In genomic region chr11:60729217-60729641, GRCm38 (mm10) we compare ENCODE assay signal across 7 mouse cellular contexts. TPM values are rescaled to one million over a fixed set of nuclear protein-coding genes. Genes with fewer than 3 reads are reported as not detected.
A peak's percentile ranks its signal among the peaks of the same experiment; 100 is the strongest.
DNase-seq lines count a peak whose midpoint lies in the region; ATAC-seq and TF ChIP-seq lines count a peak whose summit lies in the region.

No protein-coding gene starts in this region.

- H3K79me2 ChIP-seq in CH12.LX (replicated peaks; ENCODE audit: control insufficient read depth, extremely low read depth, insufficient read depth, poor library complexity, severe bottlenecking): peaks cover 6% of the 10 kb centered on the region; the same call in 1 of the 2 replicates

- peak overlapping the region; percentile 58 for H3K9ac ChIP-seq in CH12.LX (ENCODE audit: insufficient read depth, low read depth)
- H3K9ac ChIP-seq in limb, embryonic 11.5 days (ENCODE audit: low read length): no peak overlapping the region
- H3K9ac ChIP-seq in neural tube, embryonic 13.5 days: peak overlapping the region; percentile 78; the same call in 1 of the 2 replicates

- DNase-seq in CH12.LX (ENCODE audit: extremely low read depth): no peak
- no peak for DNase-seq in G1E (ENCODE audit: low spot score)
- DNase-seq in gastrocnemius, adult 8-10 months (ENCODE audit: low spot score in 2 of 2): peak; percentile 52 to 69
- no peak for DNase-seq in limb, embryonic 11.5 days (ENCODE audit: low spot score)
- DNase-seq in thymus, postnatal 36 days: no peak
- DNase-seq in urinary bladder, postnatal 25 days (ENCODE audit: low spot score): no peak

- H3K4me2 ChIP-seq in CH12.LX (ENCODE audit: insufficient read depth, low read depth, poor library complexity, severe bottlenecking): peak overlapping the region; percentile 35
- H3K4me2 ChIP-seq in limb, embryonic 11.5 days (ENCODE audit: low read depth, severe bottlenecking): no peak overlapping the region
- H3K4me2 ChIP-seq in neural tube, embryonic 13.5 days: peak overlapping the region; percentile 76

- TF ChIP-seq RAD21 in CH12.LX (IDR thresholded peaks at IDR 0.05; ENCODE audit: low read depth, low read length): no peak

- dilution Hi-C loops in CH12.LX (cut with MboI; ENCODE audit: extremely low pct_ligation_motif_present, extremely low pct_unique_long_range_greater_than_20kb, low sequenced_read_pairs): no loop called here

- TF ChIP-seq EP300 in CH12.LX (IDR thresholded peaks at IDR 0.05; ENCODE audit: low read length): no peak

- in situ Hi-C loops in CH12.LX (cut with MboI; ENCODE audit: low pct_ligation_motif_present, low pct_unique_long_range_greater_than_20kb, low sequenced_read_pairs): no loop called here

- no peaks in the 10 kb centered on the region for H3K27me3 ChIP-seq in CH12.LX (replicated peaks)
- no peaks in the 10 kb centered on the region for H3K27me3 ChIP-seq in G1E (ENCODE audit: insufficient read depth, low read length)
- no peaks in the 10 kb centered on the region for H3K27me3 ChIP-seq in limb, embryonic 11.5 days (ENCODE audit: control insufficient read depth, insufficient read depth, low read length)
- H3K27me3 ChIP-seq in neural tube, embryonic 13.5 days: no peaks in the 10 kb centered on the region

- H3K4me3 ChIP-seq in CH12.LX (replicated peaks in 1 of 3; ENCODE audit: low read depth in 2 of 3, low read length in 2 of 3, poor library complexity in 1 of 3): peak overlapping the region in 2 of 3 experiments; percentile 57 to 93
- peak overlapping the region; percentile 81; the same call in 1 of the 2 replicates for H3K4me3 ChIP-seq in G1E (ENCODE audit: low read depth, low read length)
- peak overlapping the region; percentile 67; the same call in 1 of the 2 replicates for H3K4me3 ChIP-seq in limb, embryonic 11.5 days (ENCODE audit: low read depth, low read length)
- H3K4me3 ChIP-seq in neural tube, embryonic 13.5 days: peak overlapping the region; percentile 84

- no peak for ATAC-seq in G1E (ENCODE audit: extremely low read depth, insufficient number of reproducible peaks, low FRiP score, poor library complexity, severe bottlenecking)
- ATAC-seq in limb, embryonic 11.5 days (ENCODE audit: insufficient number of reproducible peaks, low FRiP score, low TSS enrichment, low read depth): no peak
- no peak for ATAC-seq in neural tube, embryonic 13.5 days (ENCODE audit: low read depth)

- TF ChIP-seq CTCF in CH12.LX (conservative IDR thresholded peaks at IDR 0.05 in 1 of 2, IDR thresholded peaks at IDR 0.05 in 1 of 2; ENCODE audit: low read depth in 2 of 2, low read length in 2 of 2): no peak
- no peak for TF ChIP-seq CTCF in G1E (IDR thresholded peaks at IDR 0.05; ENCODE audit: low read depth, low read length)

- 78% methylated on average over 6 of the region's 6 CpGs for WGBS in limb, embryonic 11.5 days
- WGBS in neural tube, embryonic 13.5 days: 78% methylated on average over 6 of the region's 6 CpGs

- H3K9me3 ChIP-seq in CH12.LX (replicated peaks; ENCODE audit: low read length) (no peaks in the 10 kb centered on the region), G1E (replicated peaks) (no peaks in the 10 kb centered on the region)
- no peaks in the 10 kb centered on the region for H3K9me3 ChIP-seq in limb, embryonic 11.5 days (ENCODE audit: control insufficient read depth, low read length)
- H3K9me3 ChIP-seq in neural tube, embryonic 13.5 days: no peaks in the 10 kb centered on the region

- no peak for TF ChIP-seq POLR2A in CH12.LX (IDR thresholded peaks at IDR 0.05; ENCODE audit: low read depth, low read length)

- H3K36me3 ChIP-seq in CH12.LX (replicated peaks in 1 of 2; ENCODE audit: control insufficient read depth in 1 of 2, insufficient read depth in 1 of 2, low read length in 1 of 2) (peaks cover 31 to 53% of the 10 kb centered on the region in 2 experiments), G1E (replicated peaks) (peaks cover 61% of the 10 kb centered on the region)
- peaks cover 4% of the 10 kb centered on the region; the same call in 1 of the 2 replicates for H3K36me3 ChIP-seq in limb, embryonic 11.5 days (ENCODE audit: control insufficient read depth, insufficient read depth, low read length)
- H3K36me3 ChIP-seq in neural tube, embryonic 13.5 days: peaks cover 46% of the 10 kb centered on the region

- H3K4me1 ChIP-seq in CH12.LX (ENCODE audit: control insufficient read depth in 1 of 2, insufficient read depth in 2 of 2) (peaks cover 17 to 54% of the 10 kb centered on the region in 2 experiments), G1E (ENCODE audit: insufficient read depth, low read depth, low read length) (peaks cover 67% of the 10 kb centered on the region)
- peaks cover 10% of the 10 kb centered on the region for H3K4me1 ChIP-seq in limb, embryonic 11.5 days (ENCODE audit: control insufficient read depth, insufficient read depth, low read length)
- peaks cover 39% of the 10 kb centered on the region for H3K4me1 ChIP-seq in neural tube, embryonic 13.5 days (replicated peaks)

- no peak overlapping the region for H3K27ac ChIP-seq in CH12.LX (ENCODE audit: insufficient read depth, low read depth)
- H3K27ac ChIP-seq in limb, embryonic 11.5 days (replicated peaks; ENCODE audit: low read depth, low read length): no peak overlapping the region
- no peak overlapping the region for H3K27ac ChIP-seq in neural tube, embryonic 13.5 days (replicated peaks)

TF ChIP-seq in CH12.LX, 34 proteins besides CTCF, POLR2A, EP300 and RAD21:
- TF ChIP-seq NRF1 (IDR thresholded peaks at IDR 0.05; ENCODE audit: low read depth, low read length): no peak
- no peak for TF ChIP-seq ZMIZ1 (IDR thresholded peaks at IDR 0.05; ENCODE audit: low read depth, low read length)
- TF ChIP-seq E2F4 (IDR thresholded peaks at IDR 0.05; ENCODE audit: insufficient replicate concordance, low read depth, low read length): no peak
- TF ChIP-seq GABPA (IDR thresholded peaks at IDR 0.05; ENCODE audit: insufficient replicate concordance, low read depth, low read length): no peak
- no peak for TF ChIP-seq ZKSCAN1 (IDR thresholded peaks at IDR 0.05; ENCODE audit: borderline replicate concordance, low read depth, low read length)
- no peak for TF ChIP-seq SIN3A (IDR thresholded peaks at IDR 0.05; ENCODE audit: low read length)
- no peak for TF ChIP-seq HCFC1 (IDR thresholded peaks at IDR 0.05; ENCODE audit: low read depth, low read length)
- TF ChIP-seq SMC3 (IDR thresholded peaks at IDR 0.05; ENCODE audit: low read depth, low read length): no peak
- no peak for TF ChIP-seq NELFE (IDR thresholded peaks at IDR 0.05; ENCODE audit: low read depth, low read length)
TF ChIP-seq in CH12.LX: peak in this region for 0.

RNA-seq across cellular contexts. Expression of gene Mief2, which starts 1.0 kb away (rescaled TPM):
- total RNA-seq in CH12.LX (2012; rRNA removed) (12.7 and 16.3 TPM in 2 replicates), CH12.LX (2014; rRNA removed) (6.8 and 7.2 TPM in 2 replicates), G1E (2014; fragmentation: Nextera tagmentation) (2.7 and 3.4 TPM in 2 replicates), G1E (2017) (5.8 and 7.8 TPM in 2 replicates)
- polyA plus RNA-seq in CH12.LX (2012; ENCODE audit: insufficient read length, low read depth) (9.9 and 10.9 TPM in 2 replicates), G1E (2012) (16.0 and 22.1 TPM in 2 replicates)
- 10 to 100 TPM; 80.3 to 94.0 (median 84.3) TPM for total RNA-seq in gastrocnemius, adult 8-10 months (2022)
- 15.0 and 15.6 TPM in 2 replicates for polyA plus RNA-seq in limb, embryonic 11.5 days (2014; fragmentation: Nextera tagmentation; extraction: Ambion mirVana)
- polyA plus RNA-seq in neural tube, embryonic 13.5 days (2015; fragmentation: Nextera tagmentation; extraction: Ambion mirVana): 21.3 and 22.0 TPM in 2 replicates

RNA-seq across cellular contexts. Expression of gene Flii, which starts 2.2 kb away (rescaled TPM):
- 99.3 and 112 TPM in 2 replicates for total RNA-seq in CH12.LX (2012; rRNA removed)
- 43.9 and 49.5 TPM in 2 replicates for total RNA-seq in CH12.LX (2014; rRNA removed)
- 71.4 and 88.6 TPM in 2 replicates for polyA plus RNA-seq in CH12.LX (2012; ENCODE audit: insufficient read length, low read depth)
- total RNA-seq in G1E (2014; fragmentation: Nextera tagmentation): 50.5 and 55.1 TPM in 2 replicates
- 139 and 141 TPM in 2 replicates for total RNA-seq in G1E (2017)
- polyA plus RNA-seq in G1E (2012): 71.9 and 162 TPM in 2 replicates
- 100 to 1,000 TPM in 2 of 4 experiments, 10 to 100 TPM in 2; 96.0 to 116 (median 101) TPM for total RNA-seq in gastrocnemius, adult 8-10 months (2022)
- polyA plus RNA-seq in limb, embryonic 11.5 days (2014; fragmentation: Nextera tagmentation; extraction: Ambion mirVana): 60.0 and 65.5 TPM in 2 replicates
- 68.2 and 71.9 TPM in 2 replicates for polyA plus RNA-seq in neural tube, embryonic 13.5 days (2015; fragmentation: Nextera tagmentation; extraction: Ambion mirVana)

RNA-seq across cellular contexts. Expression of gene Llgl1, which starts 29.7 kb away (rescaled TPM):
- total RNA-seq in CH12.LX (2012; rRNA removed) (9.9 and 11.1 TPM in 2 replicates), CH12.LX (2014; rRNA removed) (6.8 and 7.5 TPM in 2 replicates), G1E (2014; fragmentation: Nextera tagmentation) (11.3 and 14.6 TPM in 2 replicates), G1E (2017) (5.2 and 5.9 TPM in 2 replicates)
- polyA plus RNA-seq in CH12.LX (2012; ENCODE audit: insufficient read length, low read depth) (8.8 and 9.8 TPM in 2 replicates), G1E (2012) (21.6 and 26.9 TPM in 2 replicates)
- 10 to 100 TPM in 1 of 4 experiments, 1 to 10 TPM in 3; 9.5 to 10.3 (median 9.8) TPM for total RNA-seq in gastrocnemius, adult 8-10 months (2022)
- polyA plus RNA-seq in limb, embryonic 11.5 days (2014; fragmentation: Nextera tagmentation; extraction: Ambion mirVana): 98.5 and 102 TPM in 2 replicates
- 53.9 and 54.4 TPM in 2 replicates for polyA plus RNA-seq in neural tube, embryonic 13.5 days (2015; fragmentation: Nextera tagmentation; extraction: Ambion mirVana)

RNA-seq across cellular contexts. Expression of gene Top3a, which starts 47.9 kb away (rescaled TPM):
- total RNA-seq in CH12.LX (2012; rRNA removed) (28.8 and 28.9 TPM in 2 replicates), CH12.LX (2014; rRNA removed) (19.6 and 20.6 TPM in 2 replicates), G1E (2014; fragmentation: Nextera tagmentation) (20.3 and 24.0 TPM in 2 replicates), G1E (2017) (20.3 and 24.0 TPM in 2 replicates)
- polyA plus RNA-seq in CH12.LX (2012; ENCODE audit: insufficient read length, low read depth) (38.9 and 43.7 TPM in 2 replicates), G1E (2012) (8.4 and 11.1 TPM in 2 replicates)
- 1 to 10 TPM; 3.8 to 4.7 (median 4.2) TPM for total RNA-seq in gastrocnemius, adult 8-10 months (2022)
- polyA plus RNA-seq in limb, embryonic 11.5 days (2014; fragmentation: Nextera tagmentation; extraction: Ambion mirVana): 20.8 and 26.5 TPM in 2 replicates
- 8.5 and 10.0 TPM in 2 replicates for polyA plus RNA-seq in neural tube, embryonic 13.5 days (2015; fragmentation: Nextera tagmentation; extraction: Ambion mirVana)

RNA-seq across cellular contexts. Expression of gene Smcr8, which starts 48.1 kb away (rescaled TPM):
- total RNA-seq in CH12.LX (2012; rRNA removed): 22.4 and 24.6 TPM in 2 replicates
- total RNA-seq in CH12.LX (2014; rRNA removed): 8.5 and 11.0 TPM in 2 replicates
- polyA plus RNA-seq in CH12.LX (2012; ENCODE audit: insufficient read length, low read depth): 24.5 and 27.5 TPM in 2 replicates
- total RNA-seq in G1E (2014; fragmentation: Nextera tagmentation): 54.9 and 56.1 TPM in 2 replicates
- total RNA-seq in G1E (2017): 42.1 and 44.7 TPM in 2 replicates
- 1.8 and 2.4 TPM in 2 replicates for polyA plus RNA-seq in G1E (2012)
- total RNA-seq in gastrocnemius, adult 8-10 months (2022): 10 to 100 TPM; 16.7 to 22.3 (median 19.7) TPM
- 9.0 and 9.2 TPM in 2 replicates for polyA plus RNA-seq in limb, embryonic 11.5 days (2014; fragmentation: Nextera tagmentation; extraction: Ambion mirVana)
- polyA plus RNA-seq in neural tube, embryonic 13.5 days (2015; fragmentation: Nextera tagmentation; extraction: Ambion mirVana): 6.1 and 6.5 TPM in 2 replicates

Comparison
In these comparisons a context has a peak if more than half of its experiments do, and no peak if none do; other contexts are left out.
1. DNase-seq: peak in gastrocnemius, adult 8-10 months (2 of 2); none in CH12.LX (single experiment), G1E (single experiment), limb, embryonic 11.5 days (single experiment), thymus, postnatal 36 days (0 of 2) and urinary bladder, postnatal 25 days (single experiment).
2. Peak in every context shown above with its lines, with median percentiles within 50 percentile points of each other: H3K4me3 ChIP-seq.